Mouse (Mus musculus): ENCODE measurements around the gene Slc35e1.

GRCm38 (mm10) chr8:72539234-72539633 lies 46.8 kb upstream of the Slc35e1 start:
- TF ChIP-seq POLR2A (IDR thresholded peaks at IDR 0.05; ENCODE audit: extremely low read depth, insufficient read depth, low read length) (no peak), CTCF (IDR thresholded peaks at IDR 0.05; ENCODE audit: low read depth, low read length) (peak; percentile 58)
